Mouse (Mus musculus) erythroblast, embryonic 14.5 days (primary cell): ENCODE data around the gene Apoa2.

ENCODE experiments used
- GATA1 ChIP-seq: IDR thresholded peaks from 2 replicates; pipeline ENCODE4 v1.6.1; 2012; ENCODE audit warnings: low read length, inconsistent platforms, mixed read lengths
- TAL1 ChIP-seq: IDR thresholded peaks from 3 replicates; pipeline ENCODE4 v1.6.1; 2012; ENCODE audit warnings: low read length, inconsistent platforms, mixed read lengths

- TF ChIP-seq GATA1 = no peak
- no peak for TF ChIP-seq TAL1
Observed at GRCm38 (mm10) chr1:171190832-171191231, 34.0 kb upstream of the Apoa2 start.
